Mouse (Mus musculus): ENCODE measurements around the gene Rps6kb1.

Gene Rps6kb1

GRCm38 (mm10) chr11:86544639-86545299 is at the start of gene Rps6kb1, which contains the start of gene Tubd1:
Gene Rps6kb1 (minus strand): TSS chr11:86544805.
Gene Tubd1 (plus strand): TSS chr11:86544991.
- peak; percentile 100 for DNase-seq

GRCm38 (mm10) chr11:86593443-86593842 is 48.8 kb upstream of the Rps6kb1 start:
- no peak for DNase-seq

GRCm38 (mm10) chr11:86592993-86593392 is 48.4 kb upstream of the Rps6kb1 start:
- DNase-seq, result no peak

- no peak for DNase-seq
Measured at GRCm38 (mm10) chr11:86591931-86592616, 47.5 kb upstream of the Rps6kb1 start.

GRCm38 (mm10) chr11:86591301-86591845 is 46.8 kb upstream of the Rps6kb1 start:
- DNase-seq, result no peak

- DNase-seq, result peak in 1 of 2 experiments; percentile 57
Measured at GRCm38 (mm10) chr11:86590579-86590978, 46.0 kb upstream of the Rps6kb1 start.

GRCm38 (mm10) chr11:86590066-86590465 is 45.5 kb upstream of the Rps6kb1 start:
- no peak for DNase-seq

- DNase-seq, result no peak
Measured at GRCm38 (mm10) chr11:86588583-86589298, 44.1 kb upstream of the Rps6kb1 start.

GRCm38 (mm10) chr11:86587830-86588229 is 43.2 kb upstream of the Rps6kb1 start:
- DNase-seq, result no peak

- peak; percentile 82 to 85 for DNase-seq
Measured at GRCm38 (mm10) chr11:86586868-86587792, 42.5 kb upstream of the Rps6kb1 start.

- peak in 1 of 2 experiments; percentile 58 for DNase-seq
Measured at GRCm38 (mm10) chr11:86586177-86586867, 41.7 kb upstream of the Rps6kb1 start.

GRCm38 (mm10) chr11:86585598-86585984 is 41.0 kb upstream of the Rps6kb1 start:
- no peak for DNase-seq

- DNase-seq, result no peak
Measured at GRCm38 (mm10) chr11:86584898-86585597, 40.4 kb upstream of the Rps6kb1 start.

- no peak for DNase-seq
Measured at GRCm38 (mm10) chr11:86583990-86584897, 39.6 kb upstream of the Rps6kb1 start.

GRCm38 (mm10) chr11:86583313-86583825 is 38.8 kb upstream of the Rps6kb1 start:
- DNase-seq, result no peak

- DNase-seq, result no peak
Measured at GRCm38 (mm10) chr11:86582543-86583260, 38.1 kb upstream of the Rps6kb1 start.

- DNase-seq, result no peak
Measured at GRCm38 (mm10) chr11:86581943-86582542, 37.4 kb upstream of the Rps6kb1 start.

- DNase-seq, result peak; percentile 49 to 64
Measured at GRCm38 (mm10) chr11:86581250-86581753, 36.7 kb upstream of the Rps6kb1 start.
